ENCODE assay signal across 8 mouse cellular contexts in the genomic region with DNA sequence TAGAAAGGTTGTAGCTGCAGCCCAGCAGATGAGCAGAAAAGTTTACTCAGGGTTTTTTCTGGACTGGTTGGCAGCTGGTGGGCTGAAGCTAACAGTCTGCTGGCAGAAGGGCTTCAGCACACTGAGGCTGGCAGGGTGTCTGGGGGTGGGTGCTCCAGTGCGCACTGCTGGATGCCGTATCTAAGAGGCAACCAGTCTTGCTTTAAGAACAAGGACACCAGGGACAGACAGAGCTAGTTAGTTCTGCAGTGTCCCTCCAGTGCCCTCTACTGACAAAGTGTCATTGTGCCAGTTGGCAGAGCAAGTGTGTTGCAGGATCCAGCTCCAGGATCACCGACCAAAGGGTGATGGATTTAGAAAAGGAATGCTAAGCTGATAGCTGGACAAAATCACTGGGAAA. TPM values are rescaled to one million over a fixed set of nuclear protein-coding genes. Genes with fewer than 3 reads are reported as not detected.
DNase-seq lines count a peak whose midpoint lies in the region; ATAC-seq and TF ChIP-seq lines count a peak whose summit lies in the region.

No protein-coding gene starts in this region.

- ATAC-seq in embryonic facial prominence, embryonic 11.5 days (replicated peaks; ENCODE audit: insufficient number of reproducible peaks, low FRiP score, low TSS enrichment, low read depth): no peak

- no peak for TF ChIP-seq POLR2A in ES-Bruce4 (IDR thresholded peaks at IDR 0.05; ENCODE audit: insufficient read depth, low read length)

- H3K9ac ChIP-seq in ES-Bruce4 (ENCODE audit: low read depth, poor library complexity, severe bottlenecking): no peak overlapping the region
- H3K9ac ChIP-seq in embryonic facial prominence, embryonic 11.5 days (replicated peaks; ENCODE audit: low read length): no peak overlapping the region

- peaks cover 8% of the 10 kb centered on the region for H3K4me1 ChIP-seq in ES-Bruce4 (ENCODE audit: control insufficient read depth, insufficient read depth, low read length)
- H3K4me1 ChIP-seq in embryonic facial prominence, embryonic 11.5 days (ENCODE audit: control insufficient read depth, insufficient read depth, low read length): no peaks in the 10 kb centered on the region

- peak; percentile 54; the same call in 1 of the 2 replicates for TF ChIP-seq EP300 in ES-Bruce4 (IDR thresholded peaks at IDR 0.05; ENCODE audit: insufficient read depth, low read depth, low read length)

- H3K9me3 ChIP-seq in ES-Bruce4 (replicated peaks; ENCODE audit: control insufficient read depth, insufficient read depth, low read length, poor library complexity, severe bottlenecking): no peaks in the 10 kb centered on the region
- no peaks in the 10 kb centered on the region for H3K9me3 ChIP-seq in embryonic facial prominence, embryonic 11.5 days (replicated peaks; ENCODE audit: control insufficient read depth, low read length)

- intact Hi-C loops in heart, postnatal 25 days (cut with DNase I): loop anchor here (5.0 kb wide), 2 partner anchors 99 to 229 kb away; no protein-coding TSS in a partner anchor

- TF ChIP-seq CTCF in ES-Bruce4 (IDR thresholded peaks at IDR 0.05; ENCODE audit: low read depth, low read length): peak; percentile 71
- TF ChIP-seq CTCF in layer of hippocampus, adult 2 months (conservative IDR thresholded peaks at IDR 0.05): peak; percentile 83

- WGBS in embryonic facial prominence, embryonic 11.5 days: 13% methylated on average over 3 of the region's 3 CpGs

- H3K27ac ChIP-seq in ES-Bruce4 (ENCODE audit: insufficient read depth, low read length): no peak overlapping the region
- no peak overlapping the region for H3K27ac ChIP-seq in embryonic facial prominence, embryonic 11.5 days (replicated peaks; ENCODE audit: low read depth, low read length)
- H3K27ac ChIP-seq in layer of hippocampus, adult 2 months: peak overlapping the region; percentile 46; the same call in 1 of the 2 replicates

- peak; percentile 80 for DNase-seq in adrenal gland, postnatal 10 days
- peak; percentile 66 for DNase-seq in embryonic facial prominence, embryonic 11.5 days (ENCODE audit: low spot score)
- peak; percentile 26 for DNase-seq in heart, postnatal 25 days (ENCODE audit: low spot score)
- peak; percentile 70 to 79 for DNase-seq in layer of hippocampus, adult 2 months (ENCODE audit: low spot score in 2 of 2)
- peak; percentile 82 for DNase-seq in lung, postnatal 10 days
- peak; percentile 23 for DNase-seq in retina, postnatal 7 days (ENCODE audit: low read depth, low spot score)
- no peak for DNase-seq in yolk sac, embryonic 10.5 days (ENCODE audit: low spot score)

- no peaks in the 10 kb centered on the region for H3K27me3 ChIP-seq in ES-Bruce4 (ENCODE audit: control insufficient read depth, insufficient read depth, low read length, poor library complexity, severe bottlenecking)
- H3K27me3 ChIP-seq in embryonic facial prominence, embryonic 11.5 days (ENCODE audit: control insufficient read depth, insufficient read depth, low read length): no peaks in the 10 kb centered on the region

- H3K4me2 ChIP-seq in embryonic facial prominence, embryonic 11.5 days (ENCODE audit: low read depth, low read length): no peak overlapping the region

- no peak overlapping the region for H3K4me3 ChIP-seq in ES-Bruce4 (ENCODE audit: low read depth, low read length)
- no peak overlapping the region for H3K4me3 ChIP-seq in embryonic facial prominence, embryonic 11.5 days (ENCODE audit: low read depth, low read length)
- no peak overlapping the region for H3K4me3 ChIP-seq in layer of hippocampus, adult 2 months

- no peaks in the 10 kb centered on the region for H3K36me3 ChIP-seq in ES-Bruce4 (ENCODE audit: control insufficient read depth, insufficient read depth, low read length, poor library complexity, severe bottlenecking)
- H3K36me3 ChIP-seq in embryonic facial prominence, embryonic 11.5 days (replicated peaks; ENCODE audit: control insufficient read depth, insufficient read depth, low read depth, low read length): no peaks in the 10 kb centered on the region

RNA-seq across cellular contexts. Expression of gene Spp1, which starts 11.2 kb away (rescaled TPM):
- 350 and 395 TPM in 2 replicates for polyA plus RNA-seq in ES-Bruce4 (2011; ENCODE audit: insufficient read depth, insufficient read length, low read depth, missing spikeins)
- total RNA-seq in adrenal gland, postnatal 10 days (2021): 100 to 1,000 TPM in 1 of 2 experiments, 1 to 10 TPM in 1; 7.9 to 122 TPM
- 10.3 and 13.5 TPM in 2 replicates for polyA plus RNA-seq in embryonic facial prominence, embryonic 11.5 days (2014; fragmentation: Nextera tagmentation; extraction: Ambion mirVana)
- under 1 TPM; 0.55 to 0.59 TPM for total RNA-seq in heart, postnatal 25 days (2021)
- total RNA-seq in layer of hippocampus, adult 2 months (2021): 1 to 10 TPM; 3.7 to 3.8 TPM

RNA-seq across cellular contexts. Expression of gene Pkd2, which starts 13.1 kb away (rescaled TPM):
- 21.0 and 23.8 TPM in 2 replicates for polyA plus RNA-seq in ES-Bruce4 (2011; ENCODE audit: insufficient read depth, insufficient read length, low read depth, missing spikeins)
- total RNA-seq in adrenal gland, postnatal 10 days (2021): 10 to 100 TPM; 31.4 to 37.3 TPM
- polyA plus RNA-seq in embryonic facial prominence, embryonic 11.5 days (2014; fragmentation: Nextera tagmentation; extraction: Ambion mirVana): 18.1 and 18.7 TPM in 2 replicates
- 10 to 100 TPM; 21.6 to 25.5 TPM for total RNA-seq in heart, postnatal 25 days (2021)
- 10 to 100 TPM; 33.2 to 38.8 TPM for total RNA-seq in layer of hippocampus, adult 2 months (2021)
